Mouse (Mus musculus) megakaryocyte-erythroid progenitor cell, adult 5 weeks (primary cell): ENCODE results near the gene Ndst2. TPM values are rescaled to one million over a fixed set of nuclear protein-coding genes. Genes with fewer than 3 reads are reported as not detected.

Experiments used
- polyA plus RNA-seq: library from polyadenylated mRNA; stranded (reverse); fragments of >175 nt; gene quantifications from 2 replicates; pipeline ENCODE4 v1.2.3, GENCODE M21; 2012

Gene Ndst2
- 14.8 and 19.4 TPM in 2 replicates for polyA plus RNA-seq

GRCm38 (mm10) chr14:20733952-20734774, at the start of gene Ndst2:
Gene Ndst2 (minus strand): TSS chr14:20734562.

DNA sequence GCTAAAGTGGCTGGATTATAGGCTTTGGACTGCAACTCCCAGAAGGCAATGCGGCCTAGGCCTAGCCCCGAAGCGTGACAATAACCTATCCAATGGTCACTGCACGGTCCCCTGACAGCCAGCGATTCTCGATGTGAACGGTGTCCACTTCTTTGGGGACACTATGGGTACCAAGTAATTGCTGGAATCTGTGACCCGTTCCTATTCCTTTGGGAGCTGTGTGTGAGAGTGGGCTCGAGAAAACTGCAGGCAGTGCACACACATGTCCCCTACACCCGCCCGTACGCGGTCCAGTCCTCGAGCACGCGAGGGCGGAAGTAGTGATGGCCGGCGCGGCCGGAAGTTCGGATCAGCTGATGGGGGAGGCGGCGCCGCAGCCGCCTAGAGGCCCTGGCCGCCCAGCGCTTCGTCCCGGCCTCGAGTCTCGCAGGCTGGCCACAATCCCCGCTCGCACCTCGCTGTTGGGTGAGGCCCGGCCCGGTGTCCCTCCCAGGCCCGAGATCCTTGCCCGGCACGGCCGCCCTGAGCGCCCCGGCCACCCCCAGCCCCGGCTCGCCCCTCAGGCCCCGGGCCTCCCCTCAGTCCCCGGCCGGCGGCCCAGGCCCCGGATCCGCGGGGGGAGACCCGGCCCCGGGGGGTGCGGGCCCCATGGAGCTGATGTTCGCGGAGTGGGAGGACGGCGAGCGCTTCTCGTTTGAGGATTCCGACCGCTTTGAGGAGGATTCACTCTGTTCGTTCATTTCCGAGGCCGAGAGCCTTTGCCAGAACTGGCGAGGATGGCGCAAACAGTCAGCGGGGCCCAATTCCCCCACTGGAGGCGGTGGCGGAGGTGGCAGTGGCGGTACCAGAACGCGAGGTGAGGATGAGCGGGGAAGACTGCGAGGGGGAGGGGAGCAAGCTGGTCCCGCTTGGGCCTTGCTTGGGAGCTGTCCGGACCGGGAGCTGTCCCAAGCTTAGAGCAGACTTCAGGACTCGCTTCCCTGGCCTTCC, 26.9 kb downstream of the Ndst2 start, which contains the start of gene Zswim8:
Gene Zswim8 (plus strand): TSS at position 352 of the 990 bp plus-strand sequence.

DNA sequence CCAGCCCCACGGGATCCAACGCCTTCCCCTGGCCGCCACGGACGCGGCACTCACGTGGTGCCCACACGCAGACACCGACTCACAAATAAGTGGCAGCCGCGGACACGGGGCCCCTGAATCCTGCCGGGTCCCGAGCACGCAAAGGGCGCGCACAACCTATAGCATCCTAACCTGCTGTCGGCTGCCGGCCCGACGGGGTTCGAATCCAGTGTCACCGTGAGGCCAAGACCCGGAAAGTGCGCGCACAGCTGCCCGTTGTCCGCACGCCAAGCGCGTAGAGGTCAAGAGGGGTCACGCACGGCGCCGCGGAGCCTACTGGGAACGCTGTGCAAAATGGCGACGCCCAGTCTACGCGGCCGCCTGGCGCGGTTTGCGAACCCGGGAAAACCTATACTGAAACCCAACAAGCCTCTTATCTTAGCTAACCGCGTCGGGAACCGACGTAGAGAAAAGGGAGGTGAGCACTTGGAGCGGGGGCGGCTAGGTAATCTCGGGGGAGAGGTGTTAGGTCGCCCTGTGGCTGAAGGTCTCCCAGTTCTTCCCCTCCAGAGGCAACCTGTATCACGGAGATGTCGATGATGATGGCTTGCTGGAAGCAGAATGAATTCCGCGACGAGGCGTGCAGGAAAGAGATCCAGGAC, 31.5 kb downstream of the Ndst2 start, which contains the start of gene Chchd1:
Gene Chchd1 (plus strand): TSS at position 266 of the 641 bp plus-strand sequence.

GRCm38 (mm10) chr14:20694884-20695760, 39.2 kb downstream of the Ndst2 start, which contains the start of gene Fut11:
Gene Fut11 (plus strand): TSS chr14:20694968.

DNA sequence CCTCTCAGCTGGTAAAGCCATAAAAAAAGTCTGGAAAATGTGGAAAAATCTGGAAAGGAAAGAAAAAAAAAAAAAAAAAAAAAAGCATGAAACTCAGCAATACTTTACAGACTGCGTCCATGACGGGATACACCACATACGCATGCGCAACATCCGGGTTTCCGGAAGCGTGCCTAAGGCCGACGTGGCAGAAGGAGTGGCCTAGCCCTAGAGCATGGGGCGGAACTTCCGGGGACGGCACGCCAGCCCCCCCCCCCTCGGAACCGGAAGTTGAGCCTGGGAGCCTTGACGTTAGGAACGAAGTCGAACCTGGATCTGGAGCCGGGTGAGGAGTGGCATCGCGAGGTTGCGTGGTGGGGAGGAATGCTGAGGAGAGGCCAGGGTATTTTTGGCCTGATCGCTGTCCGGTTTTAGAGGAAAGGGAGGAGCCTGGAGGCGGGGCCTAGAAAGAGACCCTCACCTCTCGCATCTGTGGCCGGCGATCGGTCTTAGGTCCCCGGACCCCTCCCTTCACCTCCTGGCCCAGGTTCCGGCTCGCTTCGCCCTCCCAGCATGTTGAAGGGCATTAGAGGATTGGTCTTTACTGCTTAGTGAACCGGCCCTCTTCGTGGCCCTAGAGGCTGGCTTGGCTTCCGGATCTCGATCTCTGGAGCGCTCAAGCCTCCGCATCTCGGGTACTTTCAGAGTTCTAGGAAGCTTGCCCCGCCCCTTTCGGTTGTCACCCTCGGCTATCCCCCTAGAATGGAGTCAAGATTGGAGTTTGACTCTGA, 60.1 kb downstream of the Ndst2 start, which contains the start of gene Sec24c:
Gene Sec24c (plus strand): TSS at position 245 of the 770 bp plus-strand sequence.

Other genes starting within 250 kb of the Ndst2 start
- 0.05 and 0.18 TPM in 2 replicates for gene Mss51, start 237.7 kb downstream of the Ndst2 start, polyA plus RNA-seq
- gene Ppp3cb, start 188.0 kb downstream of the Ndst2 start, polyA plus RNA-seq, result 5.2 and 5.5 TPM in 2 replicates
- gene Usp54, start 93.5 kb downstream of the Ndst2 start, polyA plus RNA-seq, result 2.2 and 2.7 TPM in 2 replicates
- 0.12 TPM in 1 of 2 replicates, not detected in the other for gene Myoz1, start 78.0 kb downstream of the Ndst2 start, polyA plus RNA-seq
- gene Synpo2l, start 66.2 kb downstream of the Ndst2 start, polyA plus RNA-seq, result 0.44 and 0.68 TPM in 2 replicates
- gene Sec24c, start 60.3 kb downstream of the Ndst2 start, polyA plus RNA-seq, result 199 and 207 TPM in 2 replicates
- 9.1 and 10.2 TPM in 2 replicates for gene Fut11, start 39.6 kb downstream of the Ndst2 start, polyA plus RNA-seq
- gene Chchd1, start 31.6 kb downstream of the Ndst2 start, polyA plus RNA-seq, result 6.2 and 10.2 TPM in 2 replicates
- gene Zswim8, start 27.0 kb downstream of the Ndst2 start, polyA plus RNA-seq, result 84.3 and 87.9 TPM in 2 replicates
- 29.5 and 50.9 TPM in 2 replicates for gene Camk2g, start 59.5 kb upstream of the Ndst2 start, polyA plus RNA-seq
- 0.37 and 0.69 TPM in 2 replicates for gene Plau, start 102.1 kb upstream of the Ndst2 start, polyA plus RNA-seq
- gene Vcl, start 194.8 kb upstream of the Ndst2 start, polyA plus RNA-seq, result 18.9 and 22.6 TPM in 2 replicates